Mouse (Mus musculus): Measurements from ENCODE around the gene Plod3. TPM values are rescaled to one million over a fixed set of nuclear protein-coding genes. Genes with fewer than 3 reads are reported as not detected.
"Not testable (repeated sequence)": the region's sequence is repeated elsewhere in the genome, so short reads cannot be mapped to it uniquely, and the experiment has no call there.

The Plod3 gene
- 34.5 and 36.6 TPM in 2 replicates for polyA plus RNA-seq (2012; rRNA removed)

GRCm38 (mm10) chr5:136986695-136987137, at the start of gene Plod3:
TSS of gene Plod3 (plus strand) at chr5:136987019.
- TF ChIP-seq CTCF (IDR thresholded peaks at IDR 0.05; ENCODE audit: extremely low read depth, insufficient read depth, low read length) (no peak), POLR2A (IDR thresholded peaks at IDR 0.05; ENCODE audit: extremely low read depth, insufficient read depth, low read length) (peak; percentile 84; the same call in 1 of the 2 replicates)
- peaks cover 3% of the 10 kb centered on the region; the same call in 1 of the 2 replicates for H3K4me1 ChIP-seq (ENCODE audit: control insufficient read depth, insufficient read depth, low read length)
- peak within 1 kb of the TSS; percentile 50 for H3K4me3 ChIP-seq (ENCODE audit: insufficient read depth, low read length)
- H3K27ac ChIP-seq (ENCODE audit: insufficient read depth, low read length), result peak within 1 kb of the TSS; percentile 49

GRCm38 (mm10) chr5:136937621-136938020, 49.2 kb upstream of the Plod3 start:
- TF ChIP-seq POLR2A (IDR thresholded peaks at IDR 0.05; ENCODE audit: extremely low read depth, insufficient read depth, low read length) (no peak), CTCF (IDR thresholded peaks at IDR 0.05; ENCODE audit: extremely low read depth, insufficient read depth, low read length) (no peak)
- Histone ChIP-seq H3K4me1 (ENCODE audit: control insufficient read depth, insufficient read depth, low read length) (no peaks in the 10 kb centered on the region), H3K27ac (ENCODE audit: insufficient read depth, low read length) (no peak overlapping the region), H3K4me3 (ENCODE audit: insufficient read depth, low read length) (no peak overlapping the region)

- no peaks in the 10 kb centered on the region for H3K4me1 ChIP-seq (ENCODE audit: control insufficient read depth, insufficient read depth, low read length)
- H3K4me3 ChIP-seq (ENCODE audit: insufficient read depth, low read length), result no peak overlapping the region
- no peak overlapping the region for H3K27ac ChIP-seq (ENCODE audit: insufficient read depth, low read length)
- TF ChIP-seq POLR2A (IDR thresholded peaks at IDR 0.05; ENCODE audit: extremely low read depth, insufficient read depth, low read length) (no peak), CTCF (IDR thresholded peaks at IDR 0.05; ENCODE audit: extremely low read depth, insufficient read depth, low read length) (peak; percentile 34; the same call in 1 of the 2 replicates)
Measured at GRCm38 (mm10) chr5:136939284-136939683, 47.5 kb upstream of the Plod3 start.

GRCm38 (mm10) chr5:136940029-136940428, 46.8 kb upstream of the Plod3 start:
- not testable (repeated sequence) for H3K4me3 ChIP-seq (ENCODE audit: insufficient read depth, low read length); H3K4me1 ChIP-seq (ENCODE audit: control insufficient read depth, insufficient read depth, low read length); H3K27ac ChIP-seq (ENCODE audit: insufficient read depth, low read length)

- no peak overlapping the region for H3K27ac ChIP-seq (ENCODE audit: insufficient read depth, low read length)
- no peaks in the 10 kb centered on the region for H3K4me1 ChIP-seq (ENCODE audit: control insufficient read depth, insufficient read depth, low read length)
- no peak for TF ChIP-seq POLR2A (IDR thresholded peaks at IDR 0.05; ENCODE audit: extremely low read depth, insufficient read depth, low read length)
- no peak for TF ChIP-seq CTCF (IDR thresholded peaks at IDR 0.05; ENCODE audit: extremely low read depth, insufficient read depth, low read length)
- no peak overlapping the region for H3K4me3 ChIP-seq (ENCODE audit: insufficient read depth, low read length)
Measured at GRCm38 (mm10) chr5:136940845-136941560, 45.8 kb upstream of the Plod3 start.

- TF ChIP-seq CTCF (IDR thresholded peaks at IDR 0.05; ENCODE audit: extremely low read depth, insufficient read depth, low read length), result no peak
- TF ChIP-seq POLR2A (IDR thresholded peaks at IDR 0.05; ENCODE audit: extremely low read depth, insufficient read depth, low read length), result no peak
- Histone ChIP-seq H3K27ac (ENCODE audit: insufficient read depth, low read length) (no peak overlapping the region), H3K4me1 (ENCODE audit: control insufficient read depth, insufficient read depth, low read length) (no peaks in the 10 kb centered on the region), H3K4me3 (ENCODE audit: insufficient read depth, low read length) (no peak overlapping the region)
Measured at GRCm38 (mm10) chr5:136942781-136943180, 44.0 kb upstream of the Plod3 start.

GRCm38 (mm10) chr5:136943382-136943781, 43.4 kb upstream of the Plod3 start:
- TF ChIP-seq POLR2A (IDR thresholded peaks at IDR 0.05; ENCODE audit: extremely low read depth, insufficient read depth, low read length) (no peak), CTCF (IDR thresholded peaks at IDR 0.05; ENCODE audit: extremely low read depth, insufficient read depth, low read length) (no peak)
- H3K4me3 ChIP-seq (ENCODE audit: insufficient read depth, low read length), result no peak overlapping the region
- H3K27ac ChIP-seq (ENCODE audit: insufficient read depth, low read length), result no peak overlapping the region

GRCm38 (mm10) chr5:136945084-136945483, 41.7 kb upstream of the Plod3 start:
- no peak overlapping the region for H3K27ac ChIP-seq (ENCODE audit: insufficient read depth, low read length)
- H3K4me1 ChIP-seq (ENCODE audit: control insufficient read depth, insufficient read depth, low read length), result no peaks in the 10 kb centered on the region
- TF ChIP-seq POLR2A (IDR thresholded peaks at IDR 0.05; ENCODE audit: extremely low read depth, insufficient read depth, low read length) (no peak), CTCF (IDR thresholded peaks at IDR 0.05; ENCODE audit: extremely low read depth, insufficient read depth, low read length) (no peak)

More at GRCm38 (mm10) chr5:136943382-136943781, 43.4 kb upstream of the Plod3 start:
- H3K4me1 ChIP-seq (ENCODE audit: control insufficient read depth, insufficient read depth, low read length), result no peaks in the 10 kb centered on the region

GRCm38 (mm10) chr5:136947874-136948273, 38.9 kb upstream of the Plod3 start:
- H3K4me1 ChIP-seq (ENCODE audit: control insufficient read depth, insufficient read depth, low read length), result no peaks in the 10 kb centered on the region
- TF ChIP-seq POLR2A (IDR thresholded peaks at IDR 0.05; ENCODE audit: extremely low read depth, insufficient read depth, low read length) (no peak), CTCF (IDR thresholded peaks at IDR 0.05; ENCODE audit: extremely low read depth, insufficient read depth, low read length) (no peak)
- no peak overlapping the region for H3K27ac ChIP-seq (ENCODE audit: insufficient read depth, low read length)
- H3K4me3 ChIP-seq (ENCODE audit: insufficient read depth, low read length), result no peak overlapping the region

More at GRCm38 (mm10) chr5:136945084-136945483, 41.7 kb upstream of the Plod3 start:
- H3K4me3 ChIP-seq (ENCODE audit: insufficient read depth, low read length), result no peak overlapping the region

- H3K27ac ChIP-seq (ENCODE audit: insufficient read depth, low read length); H3K4me1 ChIP-seq (ENCODE audit: control insufficient read depth, insufficient read depth, low read length); H3K4me3 ChIP-seq (ENCODE audit: insufficient read depth, low read length): not testable (repeated sequence)
Measured at GRCm38 (mm10) chr5:136949551-136950336, 37.1 kb upstream of the Plod3 start.
